Mouse (Mus musculus): ENCODE results near the gene Unc5a.
A peak's percentile ranks its signal among the peaks of the same experiment; 100 is the strongest.

Unc5a gene

GRCm38 (mm10) chr13:54948531-54949493 lies at the start of gene Unc5a:
Gene Unc5a, plus strand, starts transcription at chr13:54949411.
- peak; percentile 66 to 67 for DNase-seq

GRCm38 (mm10) chr13:54912053-54912452 lies 37.2 kb upstream of the Unc5a start:
- DNase-seq = peak; percentile 13 to 22

- peak in 1 of 2 experiments; percentile 18 for DNase-seq
Measured at GRCm38 (mm10) chr13:54912894-54913621, 36.2 kb upstream of the Unc5a start.

- DNase-seq = no peak
Measured at GRCm38 (mm10) chr13:54916644-54917043, 32.6 kb upstream of the Unc5a start.

GRCm38 (mm10) chr13:54918910-54919309 lies 30.3 kb upstream of the Unc5a start:
- DNase-seq = no peak

GRCm38 (mm10) chr13:54919666-54920065 lies 29.5 kb upstream of the Unc5a start:
- DNase-seq = no peak

GRCm38 (mm10) chr13:54921700-54922099 lies 27.5 kb upstream of the Unc5a start:
- DNase-seq = no peak

- DNase-seq = no peak
Measured at GRCm38 (mm10) chr13:54923705-54924104, 25.5 kb upstream of the Unc5a start.

- DNase-seq = no peak
Measured at GRCm38 (mm10) chr13:54925466-54925865, 23.7 kb upstream of the Unc5a start.

- peak in 1 of 2 experiments; percentile 9 for DNase-seq
Measured at GRCm38 (mm10) chr13:54926654-54927053, 22.6 kb upstream of the Unc5a start.

GRCm38 (mm10) chr13:54930123-54930522 lies 19.1 kb upstream of the Unc5a start:
- DNase-seq = no peak

GRCm38 (mm10) chr13:54934873-54935272 lies 14.3 kb upstream of the Unc5a start:
- DNase-seq = no peak

GRCm38 (mm10) chr13:54936173-54936572 lies 13.0 kb upstream of the Unc5a start:
- no peak for DNase-seq

- no peak for DNase-seq
Measured at GRCm38 (mm10) chr13:54937885-54938284, 11.3 kb upstream of the Unc5a start.

GRCm38 (mm10) chr13:54938493-54938892 lies 10.7 kb upstream of the Unc5a start:
- no peak for DNase-seq

GRCm38 (mm10) chr13:54944411-54945157 lies 4.6 kb upstream of the Unc5a start:
- DNase-seq = no peak

GRCm38 (mm10) chr13:54945332-54945731 lies 3.9 kb upstream of the Unc5a start:
- DNase-seq = peak; percentile 85

- DNase-seq = no peak
Measured at GRCm38 (mm10) chr13:54946406-54946805, 2.8 kb upstream of the Unc5a start.

- peak; percentile 47 to 62 for DNase-seq
Measured at GRCm38 (mm10) chr13:54949592-54949991, 381 bp downstream of the Unc5a start.

GRCm38 (mm10) chr13:54950131-54950530 lies 920 bp downstream of the Unc5a start:
- no peak for DNase-seq

- DNase-seq = no peak
Measured at GRCm38 (mm10) chr13:54951166-54951565, 2.0 kb downstream of the Unc5a start.

- no peak for DNase-seq
Measured at GRCm38 (mm10) chr13:54954745-54955144, 5.5 kb downstream of the Unc5a start.

Data from kidney, postnatal 4 days (tissue).